Comparison of ENCODE assay signal across 8 mouse cellular contexts in the genomic region with DNA sequence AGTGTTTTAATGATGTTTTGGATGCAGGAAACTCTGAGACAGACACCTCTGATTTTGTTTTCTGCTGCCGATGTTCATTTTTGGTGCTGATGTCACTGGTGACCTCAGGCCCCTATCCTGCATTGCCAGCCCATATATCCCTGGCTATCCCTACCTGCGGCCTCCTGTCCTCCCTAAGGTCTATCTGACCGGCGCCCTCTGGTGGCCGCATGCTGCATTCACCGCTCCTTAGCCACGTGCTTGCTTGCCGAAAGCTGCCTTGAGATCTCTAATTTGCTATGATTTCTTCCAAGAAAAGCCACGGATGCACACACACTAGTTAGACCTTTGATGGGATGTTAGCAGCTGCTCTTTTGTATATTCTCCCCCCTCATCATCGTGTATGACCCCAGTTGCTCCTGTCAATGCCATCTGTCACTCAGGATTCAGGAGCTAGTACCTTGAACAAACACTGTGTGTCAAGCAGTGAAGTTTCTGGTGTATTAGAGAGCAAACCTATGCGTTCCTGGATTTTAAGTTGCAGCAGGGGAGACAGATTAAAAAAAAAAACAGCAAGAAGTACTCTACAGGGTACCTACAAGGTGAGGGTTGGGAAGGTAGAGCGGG.
A peak's percentile ranks its signal among the peaks of the same experiment; 100 is the strongest.
DNase-seq lines count a peak whose midpoint lies in the region; ATAC-seq and TF ChIP-seq lines count a peak whose summit lies in the region.

No protein-coding gene starts in this region.

- 17% methylated on average over 12 of the region's 12 CpGs for WGBS in bone marrow, adult 2 months
- WGBS in heart, embryonic 12.5 days, result 17% methylated on average over 12 of the region's 12 CpGs
- WGBS in kidney, embryonic 15.5 days, result 19% methylated on average over 12 of the region's 12 CpGs
- 17% methylated on average over 12 of the region's 12 CpGs for WGBS in limb, embryonic 14.5 days

- H3K36me3 ChIP-seq in heart, embryonic 12.5 days, result no peaks in the 10 kb centered on the region
- H3K36me3 ChIP-seq in kidney, embryonic 15.5 days, result 0 out of 2 replicates have a peak, but pooled peaks cover under 1% of the 10 kb centered on the region
- H3K36me3 ChIP-seq in limb, embryonic 14.5 days (ENCODE audit: control insufficient read depth, insufficient read depth, low read length), result 0 out of 2 replicates have a peak, but pooled peaks cover under 1% of the 10 kb centered on the region
- H3K36me3 ChIP-seq in myocyte (ENCODE audit: control insufficient read depth, insufficient read depth), result no peaks in the 10 kb centered on the region

- no peak overlapping the region for H3K4me3 ChIP-seq in bone marrow, adult 2 months (replicated peaks; ENCODE audit: control insufficient read depth, low read depth, low read length)
- no peak overlapping the region for H3K4me3 ChIP-seq in embryonic fibroblast, embryonic 13.5 days (ENCODE audit: insufficient read depth, low read length)
- no peak overlapping the region for H3K4me3 ChIP-seq in heart, embryonic 12.5 days
- no peak overlapping the region for H3K4me3 ChIP-seq in kidney, embryonic 15.5 days (replicated peaks)
- no peak overlapping the region for H3K4me3 ChIP-seq in limb, embryonic 14.5 days (replicated peaks; ENCODE audit: low read length)
- H3K4me3 ChIP-seq in myocyte, result no peak overlapping the region

- H3K4me2 ChIP-seq in heart, embryonic 12.5 days, result peak overlapping the region; percentile 22; the same call in 1 of the 2 replicates
- no peak overlapping the region; the same call in 1 of the 2 replicates for H3K4me2 ChIP-seq in kidney, embryonic 15.5 days
- no peak overlapping the region for H3K4me2 ChIP-seq in limb, embryonic 14.5 days (replicated peaks; ENCODE audit: low read depth, low read length, severe bottlenecking)
- H3K4me2 ChIP-seq in myocyte (ENCODE audit: low read depth), result no peak overlapping the region

- peak; percentile 1 for DNase-seq in A20 (ENCODE audit: low read depth, low spot score)
- peak; percentile 77 for DNase-seq in limb, embryonic 14.5 days (ENCODE audit: low spot score)
- peak; percentile 35 for DNase-seq in spleen, postnatal 36 days (ENCODE audit: low spot score in 2 of 2)

- ATAC-seq in heart, embryonic 12.5 days (ENCODE audit: insufficient number of reproducible peaks, low FRiP score), result no peak
- 0 out of 2 replicates have a peak, but pooled peaks have one; percentile 49 for ATAC-seq in kidney, embryonic 15.5 days (replicated peaks; ENCODE audit: low FRiP score)
- ATAC-seq in limb, embryonic 14.5 days (ENCODE audit: low FRiP score, low read depth), result 0 out of 2 replicates have a peak, but pooled peaks have one; percentile 41

- no peaks in the 10 kb centered on the region for H3K4me1 ChIP-seq in bone marrow, adult 2 months (ENCODE audit: control insufficient read depth, insufficient read depth, low read length)
- no peaks in the 10 kb centered on the region for H3K4me1 ChIP-seq in embryonic fibroblast, embryonic 13.5 days (ENCODE audit: control insufficient read depth, insufficient read depth, low read length)
- no peaks in the 10 kb centered on the region for H3K4me1 ChIP-seq in heart, embryonic 12.5 days (replicated peaks)
- H3K4me1 ChIP-seq in kidney, embryonic 15.5 days, result peaks cover 3% of the 10 kb centered on the region; the same call in 1 of the 2 replicates
- no peaks in the 10 kb centered on the region for H3K4me1 ChIP-seq in limb, embryonic 14.5 days (ENCODE audit: control insufficient read depth, insufficient read depth, low read length)

- H3ac ChIP-seq in myocyte (ENCODE audit: control insufficient read depth, insufficient read length), result no peak overlapping the region

- TF ChIP-seq CTCF in bone marrow, adult 2 months (IDR thresholded peaks at IDR 0.05; ENCODE audit: control insufficient read depth, insufficient read depth, low read length), result peak; percentile 84
- peak; percentile 87 for TF ChIP-seq CTCF in embryonic fibroblast, embryonic 13.5 days (IDR thresholded peaks at IDR 0.05; ENCODE audit: borderline replicate concordance, insufficient read depth, low read length)

- no peak overlapping the region for H3K27ac ChIP-seq in bone marrow, adult 2 months (ENCODE audit: control insufficient read depth, insufficient read depth, low read depth, low read length, poor library complexity)
- H3K27ac ChIP-seq in embryonic fibroblast, embryonic 13.5 days (ENCODE audit: insufficient read depth, low read length), result no peak overlapping the region
- H3K27ac ChIP-seq in heart, embryonic 12.5 days (ENCODE audit: poor library complexity, severe bottlenecking), result no peak overlapping the region
- H3K27ac ChIP-seq in kidney, embryonic 15.5 days, result no peak overlapping the region
- no peak overlapping the region for H3K27ac ChIP-seq in limb, embryonic 14.5 days (replicated peaks; ENCODE audit: low read depth, low read length)

- no peak for TF ChIP-seq POLR2A in bone marrow, adult 2 months (IDR thresholded peaks at IDR 0.05; ENCODE audit: borderline replicate concordance, control insufficient read depth, low read depth, low read length)
- no peak for TF ChIP-seq POLR2A in embryonic fibroblast, embryonic 13.5 days (IDR thresholded peaks at IDR 0.05; ENCODE audit: low read depth, low read length)
- no peak for TF ChIP-seq POLR2A in limb, embryonic 14.5 days (IDR thresholded peaks at IDR 0.05; ENCODE audit: borderline replicate concordance, extremely low read depth, insufficient read depth, insufficient read length)
- no peak for TF ChIP-seq POLR2A in myocyte (IDR thresholded peaks at IDR 0.05; ENCODE audit: insufficient read length, low read depth)

- no peaks in the 10 kb centered on the region for H3K9me3 ChIP-seq in heart, embryonic 12.5 days (replicated peaks)
- no peaks in the 10 kb centered on the region for H3K9me3 ChIP-seq in kidney, embryonic 15.5 days (replicated peaks)
- no peaks in the 10 kb centered on the region for H3K9me3 ChIP-seq in limb, embryonic 14.5 days (ENCODE audit: control insufficient read depth, low read length)

- no peaks in the 10 kb centered on the region for H3K79me2 ChIP-seq in myocyte (ENCODE audit: control insufficient read depth, insufficient read depth)

- peak overlapping the region; percentile 8; the same call in 1 of the 2 replicates for H3K9ac ChIP-seq in heart, embryonic 12.5 days
- no peak overlapping the region for H3K9ac ChIP-seq in kidney, embryonic 15.5 days
- H3K9ac ChIP-seq in limb, embryonic 14.5 days (ENCODE audit: low read depth, low read length, severe bottlenecking), result no peak overlapping the region

- H3K27me3 ChIP-seq in heart, embryonic 12.5 days (replicated peaks), result no peaks in the 10 kb centered on the region; the same call in 1 of the 2 replicates
- H3K27me3 ChIP-seq in kidney, embryonic 15.5 days, result no peaks in the 10 kb centered on the region
- H3K27me3 ChIP-seq in limb, embryonic 14.5 days (ENCODE audit: control insufficient read depth, insufficient read depth, low read length), result no peaks in the 10 kb centered on the region
- H3K27me3 ChIP-seq in myocyte (ENCODE audit: control insufficient read depth, insufficient read depth, insufficient read length), result no peaks in the 10 kb centered on the region

TF ChIP-seq in myocyte, 11 proteins besides CTCF, POLR2A, EP300 and RAD21:
- peak; percentile 39 for TF ChIP-seq USF1 (IDR thresholded peaks at IDR 0.05; ENCODE audit: low read depth)
- no peak for TF ChIP-seq MYOG (IDR thresholded peaks at IDR 0.05; ENCODE audit: control insufficient read depth in 1 of 3, insufficient read depth in 1 of 3, insufficient read length in 2 of 3, low read depth in 2 of 3)
- no peak for TF ChIP-seq SRF (IDR thresholded peaks at IDR 0.05; ENCODE audit: control insufficient read depth, insufficient read length, low read depth)

Comparison
In these comparisons a context has a peak if more than half of its experiments do, and no peak if none do; other contexts are left out.
1. DNase-seq: peak in every context shown above with its lines; median percentile 77 in limb, embryonic 14.5 days; 35 in spleen, postnatal 36 days; 1 in A20.